Mouse (Mus musculus) cerebellum, postnatal 4 days (tissue): ENCODE measurements at regions not wholly inside any gene's neighbourhood (a gene's known extent, or its start where the extent isn't known, plus 50 kb on each side); places are given as distances from the start of the nearest gene placed in this dataset.
A peak's percentile ranks its signal among the peaks of the same experiment; 100 is the strongest.
"Not testable (repeated sequence)": the region's sequence is repeated elsewhere in the genome, so short reads cannot be mapped to it uniquely, and the experiment has no call there.

Experiments used
- DNase-seq, 2 experiments: peaks; one replicate each; pipeline ENCODE4 v3.0.0; 2022; ENCODE audit warnings: low spot score in 2 of 2, mixed read lengths in 1 of 2

- DNase-seq: no peak
Measured at GRCm38 (mm10) chr4:153812866-153813265, 144.2 kb upstream of the A430005L14Rik start.

- DNase-seq: peak in 1 of 2 experiments; percentile 40
Measured at GRCm38 (mm10) chr4:153827914-153828313, 129.1 kb upstream of the A430005L14Rik start.

- no peak for DNase-seq
Measured at GRCm38 (mm10) chr4:153829766-153830165, 127.3 kb upstream of the A430005L14Rik start.

GRCm38 (mm10) chr4:153830491-153830890 lies 126.5 kb upstream of the A430005L14Rik start:
- DNase-seq: no peak

- not testable (repeated sequence) for DNase-seq
Measured at GRCm38 (mm10) chr4:153831251-153831650, 125.8 kb upstream of the A430005L14Rik start.

- DNase-seq: no peak
Measured at GRCm38 (mm10) chr4:153832151-153832550, 124.9 kb upstream of the A430005L14Rik start.

GRCm38 (mm10) chr4:153844766-153845165 lies 112.3 kb upstream of the A430005L14Rik start:
- DNase-seq: no peak

- no peak for DNase-seq
Measured at GRCm38 (mm10) chr4:153848274-153848673, 108.8 kb upstream of the A430005L14Rik start.

GRCm38 (mm10) chr4:153850186-153850585 lies 106.9 kb upstream of the A430005L14Rik start:
- no peak for DNase-seq

GRCm38 (mm10) chr4:153854084-153854747 lies 102.8 kb upstream of the A430005L14Rik start:
- DNase-seq: no peak

- no peak for DNase-seq
Measured at GRCm38 (mm10) chr4:153854748-153855092, 102.3 kb upstream of the A430005L14Rik start.

- no peak for DNase-seq
Measured at GRCm38 (mm10) chr4:153861420-153861819, 95.6 kb upstream of the A430005L14Rik start.

GRCm38 (mm10) chr4:153862121-153862660 lies 94.8 kb upstream of the A430005L14Rik start:
- no peak for DNase-seq

- no peak for DNase-seq
Measured at GRCm38 (mm10) chr4:153872346-153872745, 84.7 kb upstream of the A430005L14Rik start.

- DNase-seq: not testable (repeated sequence)
Measured at GRCm38 (mm10) chr4:153875036-153875435, 82.0 kb upstream of the A430005L14Rik start.

GRCm38 (mm10) chr4:153876954-153877642 lies 79.9 kb upstream of the A430005L14Rik start:
- no peak for DNase-seq

GRCm38 (mm10) chr4:153883057-153883456 lies 74.0 kb upstream of the A430005L14Rik start:
- DNase-seq: no peak

- DNase-seq: no peak
Measured at GRCm38 (mm10) chr4:153884044-153884443, 73.0 kb upstream of the A430005L14Rik start.

GRCm38 (mm10) chr4:153885836-153886235 lies 71.2 kb upstream of the A430005L14Rik start:
- peak; percentile 33 to 82 for DNase-seq

GRCm38 (mm10) chr4:153890130-153890529 lies 66.9 kb upstream of the A430005L14Rik start:
- no peak for DNase-seq

GRCm38 (mm10) chr4:153899721-153900120 lies 57.3 kb upstream of the A430005L14Rik start:
- no peak for DNase-seq

GRCm38 (mm10) chr4:153905076-153905475 lies 52.0 kb upstream of the A430005L14Rik start:
- no peak for DNase-seq

GRCm38 (mm10) chr4:153905511-153905910 lies 51.5 kb upstream of the A430005L14Rik start:
- no peak for DNase-seq
